Mouse (Mus musculus) CD4-positive, CD25-positive, alpha-beta regulatory T cell, adult 2 months (primary cell): ENCODE results near the gene Bcdin3d.

Experiments
- DNase-seq: peaks from one replicate; pipeline ENCODE4 v3.0.0-alpha.2; 2012; ENCODE audit warnings: low read depth, low spot score

Gene Bcdin3d

GRCm38 (mm10) chr15:99474576-99474926 is at the start of gene Bcdin3d:
Gene Bcdin3d (minus strand): TSS chr15:99474730.
- peak; percentile 91 for DNase-seq

DNA sequence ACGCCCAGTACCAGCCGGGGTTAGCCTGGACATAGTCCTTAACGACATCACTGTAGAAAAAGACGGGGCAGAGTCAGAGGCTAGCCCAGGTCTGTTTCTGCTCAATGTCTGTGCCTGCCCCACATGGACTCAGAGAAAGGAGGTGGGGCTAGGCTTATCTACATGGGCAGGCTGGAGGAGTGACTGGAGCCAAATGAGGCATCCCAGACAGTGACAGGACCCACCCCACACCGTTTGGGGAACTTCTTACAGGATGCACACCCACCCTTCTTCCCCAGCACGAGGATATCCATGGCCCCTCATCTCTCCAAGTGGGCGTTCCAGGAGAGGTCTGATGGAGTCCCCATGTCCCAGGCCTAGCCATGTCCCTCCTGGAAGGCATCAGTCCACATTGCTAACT is 45.8 kb upstream of the Bcdin3d start:
- no peak for DNase-seq

- no peak for DNase-seq
These were observed 45.1 kb upstream of the Bcdin3d start for GRCm38 (mm10) chr15:99519626-99520025.

GRCm38 (mm10) chr15:99517715-99518114 is 43.2 kb upstream of the Bcdin3d start:
- no peak for DNase-seq

DNA sequence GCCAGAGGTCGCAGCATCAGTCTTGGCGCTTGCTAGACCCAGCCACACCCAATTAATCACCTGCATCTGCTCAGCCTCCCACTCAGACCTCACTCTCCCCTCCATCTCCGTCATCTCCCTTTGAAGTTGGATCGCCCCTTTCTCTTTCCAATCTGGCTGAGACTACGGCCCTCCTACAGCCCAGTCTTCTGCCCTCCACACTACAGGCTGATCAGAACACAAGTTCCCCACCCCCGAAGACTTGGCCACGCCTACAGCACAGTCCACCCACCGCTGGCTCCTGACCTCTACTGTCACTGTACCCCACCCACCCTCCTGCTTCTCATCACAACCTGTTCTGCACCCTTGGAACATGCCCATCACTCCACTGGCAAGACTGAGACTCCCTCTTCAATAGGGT is 42.2 kb upstream of the Bcdin3d start:
- DNase-seq, result no peak

GRCm38 (mm10) chr15:99511797-99512525 is 37.4 kb upstream of the Bcdin3d start:
- no peak for DNase-seq

GRCm38 (mm10) chr15:99510621-99511020 is 36.1 kb upstream of the Bcdin3d start:
- no peak for DNase-seq

DNA sequence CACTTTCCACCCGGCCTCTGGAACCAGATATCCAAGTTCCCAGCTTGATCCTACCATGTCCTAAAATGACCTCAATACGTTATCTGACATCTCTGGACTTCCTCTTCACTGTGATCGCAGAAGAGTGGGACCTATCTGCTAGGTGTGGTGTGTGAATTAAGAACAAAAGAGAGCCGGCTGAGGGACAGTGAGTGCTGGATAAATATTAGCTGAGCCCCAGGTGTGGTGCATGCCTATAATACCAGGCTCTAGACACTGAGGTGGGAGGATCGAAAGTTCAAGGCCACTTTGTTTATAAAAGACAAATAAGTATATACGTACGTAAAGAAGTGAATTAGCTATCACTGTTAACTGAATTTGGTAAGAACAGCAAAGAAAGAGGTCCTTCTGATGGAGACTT is 35.3 kb upstream of the Bcdin3d start:
- DNase-seq, result no peak

DNA sequence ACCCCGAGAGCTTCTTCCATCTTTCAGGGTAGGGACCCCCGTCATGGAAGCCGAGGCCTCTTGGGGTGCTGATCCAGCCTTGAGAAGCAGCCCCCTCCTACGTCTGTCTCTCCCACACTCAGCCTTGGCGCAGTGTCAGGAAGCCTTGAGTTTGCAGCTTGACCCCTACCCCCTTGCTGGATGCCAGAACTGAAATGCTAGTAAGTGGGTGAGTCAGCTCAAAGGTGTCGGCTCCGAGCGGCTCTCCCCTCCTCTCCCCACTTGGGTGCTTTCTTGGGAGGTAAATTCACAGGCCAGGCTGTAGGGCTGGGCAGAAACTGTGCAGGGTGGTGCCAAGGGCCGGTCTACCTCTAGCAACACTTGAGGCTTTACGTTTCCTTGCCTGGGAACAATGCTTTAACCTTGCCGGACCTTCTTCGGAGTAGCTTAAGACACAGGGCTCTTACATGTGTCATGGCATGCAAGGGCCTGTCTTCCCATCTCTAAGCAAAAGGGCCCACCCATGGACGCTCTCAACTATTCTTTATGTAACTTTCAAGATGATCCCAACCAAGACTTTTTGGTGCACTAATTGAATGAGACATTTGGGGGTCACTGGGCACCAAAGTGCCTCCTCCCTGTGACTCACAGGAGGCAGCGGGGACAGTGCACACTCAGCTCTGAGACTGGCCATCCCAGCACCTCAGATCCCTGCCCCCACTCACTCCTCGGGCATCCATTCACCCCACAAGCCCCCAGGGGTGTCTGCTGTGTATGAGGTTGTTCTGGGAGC is 31.0 kb upstream of the Bcdin3d start:
- DNase-seq, result no peak

- DNase-seq, result no peak
These were observed 28.7 kb upstream of the Bcdin3d start for GRCm38 (mm10) chr15:99503256-99503655.

DNA sequence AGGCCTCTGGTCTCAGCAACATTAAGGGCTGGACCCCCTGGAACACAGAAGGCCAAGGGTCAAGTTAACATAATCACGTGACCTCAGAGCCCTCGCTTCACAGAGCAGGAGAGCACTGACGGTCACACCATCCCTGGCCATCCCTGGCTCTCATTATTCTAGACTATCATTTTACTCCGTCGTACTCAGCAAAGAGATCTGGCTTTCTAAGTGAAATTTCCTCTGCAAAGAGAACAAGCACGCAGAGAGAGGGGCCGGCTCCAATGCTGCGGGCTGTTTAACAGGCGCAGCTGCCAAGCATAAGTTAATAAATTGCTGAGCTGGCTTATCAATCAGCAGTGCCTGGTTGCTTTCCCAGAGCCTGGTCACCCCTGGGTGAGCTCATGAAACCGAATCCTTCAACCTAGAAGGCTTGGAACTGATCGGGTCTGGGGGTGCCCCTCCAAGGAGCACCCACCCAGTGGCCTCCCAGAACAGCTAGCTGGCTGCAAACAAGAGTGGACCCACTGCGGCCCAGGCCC is 27.8 kb upstream of the Bcdin3d start:
- no peak for DNase-seq

DNA sequence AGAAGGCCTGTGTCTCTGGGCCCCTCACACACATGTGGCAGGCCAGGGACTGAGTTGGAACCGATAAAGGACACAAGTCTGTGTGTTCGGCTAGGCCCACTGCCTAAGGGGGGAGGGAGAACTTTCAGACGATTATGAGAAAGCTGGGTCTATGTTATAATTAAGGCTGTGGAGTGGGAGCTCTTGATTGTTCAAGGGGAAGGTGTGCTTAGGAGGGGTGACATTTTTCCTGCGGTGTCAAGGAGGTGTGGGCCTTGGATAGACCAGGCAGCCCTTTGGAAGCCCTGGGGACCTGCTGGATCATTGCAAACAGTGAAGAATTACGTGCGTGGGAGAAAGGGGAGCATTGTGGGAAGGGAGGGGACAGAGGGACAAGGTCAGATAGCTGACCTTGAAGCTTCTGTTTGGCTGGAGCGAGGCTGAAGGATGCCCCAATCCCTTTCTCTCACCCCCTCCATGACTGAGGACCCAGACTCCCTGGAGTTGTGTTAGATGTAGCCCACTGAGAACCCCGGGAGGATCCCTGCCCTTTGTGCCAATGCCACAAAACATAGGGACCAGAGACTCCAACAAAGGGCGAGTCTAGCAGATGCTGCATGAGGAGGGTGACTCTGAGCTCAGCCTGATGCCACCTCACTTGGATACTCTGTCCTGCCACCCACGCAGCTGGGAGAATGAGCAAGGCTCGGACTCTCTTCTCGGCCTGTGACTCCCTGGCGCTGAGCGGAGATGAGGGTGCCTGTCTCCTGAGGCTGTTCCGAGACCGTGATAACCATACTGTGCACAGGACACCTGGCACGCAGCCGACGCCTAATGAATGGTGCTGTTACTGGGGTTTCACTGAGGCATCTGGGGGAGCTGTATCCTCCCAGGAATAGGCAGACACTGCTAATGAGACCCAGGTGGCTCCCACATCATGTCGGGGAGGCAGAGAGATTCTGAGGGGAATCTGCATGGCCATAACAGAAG is 27.0 kb upstream of the Bcdin3d start:
- DNase-seq, result no peak

DNA sequence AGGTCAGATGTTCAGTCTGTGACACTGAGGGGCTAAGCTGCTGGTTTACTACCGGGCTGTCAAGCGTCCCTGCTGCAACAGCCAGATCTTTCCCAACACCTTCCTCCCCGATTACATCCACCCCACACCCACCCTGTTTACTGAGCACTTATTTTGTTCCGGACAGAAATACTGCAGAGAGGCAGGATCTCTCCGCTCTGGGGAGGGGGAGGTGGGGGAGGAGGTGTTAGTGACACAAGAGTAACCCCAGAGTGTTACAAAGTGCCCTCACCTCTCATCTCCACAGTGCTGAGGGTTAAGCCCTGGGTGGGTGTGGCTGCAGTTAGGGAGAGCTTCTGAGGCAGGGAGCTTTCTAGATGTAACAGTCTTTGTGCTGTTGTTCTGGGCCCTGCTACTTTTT is 25.8 kb upstream of the Bcdin3d start:
- DNase-seq, result no peak

DNA sequence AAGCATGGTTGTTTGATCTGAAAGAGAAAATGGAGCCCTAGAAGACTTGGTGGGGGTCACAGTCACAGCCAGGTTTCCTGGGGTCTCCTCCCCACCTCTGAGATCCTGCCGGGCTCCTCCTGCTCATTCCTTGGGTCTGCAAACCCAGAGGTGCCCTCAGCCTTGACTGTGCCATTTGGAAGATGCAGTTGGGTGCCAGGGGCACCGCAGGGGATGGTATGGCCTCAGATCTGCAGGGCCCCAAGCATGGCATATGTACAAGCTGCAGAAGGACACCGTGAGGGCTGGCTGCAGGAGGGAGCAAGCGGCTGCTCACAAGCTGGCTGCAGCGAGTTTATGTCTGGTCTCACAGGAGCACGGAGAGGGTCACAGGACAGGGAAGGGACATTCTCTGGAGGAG is 25.2 kb upstream of the Bcdin3d start:
- DNase-seq, result no peak

DNA sequence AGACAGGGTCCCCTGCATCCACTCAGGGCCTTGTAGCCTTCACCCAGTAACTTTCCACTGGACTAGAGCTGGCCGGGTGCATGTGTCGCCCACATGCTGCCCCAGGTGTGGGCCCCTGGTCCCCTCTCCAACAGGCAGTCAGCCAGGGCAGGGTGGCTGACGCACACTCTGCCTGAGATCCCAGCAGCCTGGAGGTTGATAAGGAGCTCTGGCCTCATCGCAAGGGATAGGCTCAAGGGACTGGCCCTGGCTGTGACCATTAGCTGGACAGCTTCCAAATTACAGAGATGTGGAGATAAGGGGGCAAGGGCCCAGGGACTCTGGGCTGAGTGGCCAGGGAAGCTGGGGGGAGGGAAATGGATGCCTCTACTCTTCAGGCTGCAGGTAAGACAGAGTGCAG is 24.3 kb upstream of the Bcdin3d start:
- DNase-seq, result no peak

DNA sequence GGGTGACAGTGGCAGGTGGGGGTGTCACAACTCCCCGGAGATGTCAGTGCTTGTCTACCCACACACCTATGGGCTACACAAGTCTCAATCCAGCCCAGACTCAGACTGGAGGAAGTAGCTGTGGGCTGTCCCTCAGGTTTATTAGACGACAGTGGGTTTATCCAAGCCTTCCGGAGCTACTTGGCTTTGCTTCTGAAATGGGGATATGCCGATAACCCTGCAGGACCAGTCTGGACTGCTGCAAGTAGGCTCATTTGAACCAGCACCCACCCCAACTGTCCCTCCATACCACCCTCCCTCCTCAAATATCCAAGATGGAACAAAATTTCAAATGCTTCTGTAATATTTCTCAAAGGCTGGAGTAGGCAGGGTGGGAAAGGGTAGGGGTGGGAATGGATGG is 23.8 kb upstream of the Bcdin3d start:
- no peak for DNase-seq

DNA sequence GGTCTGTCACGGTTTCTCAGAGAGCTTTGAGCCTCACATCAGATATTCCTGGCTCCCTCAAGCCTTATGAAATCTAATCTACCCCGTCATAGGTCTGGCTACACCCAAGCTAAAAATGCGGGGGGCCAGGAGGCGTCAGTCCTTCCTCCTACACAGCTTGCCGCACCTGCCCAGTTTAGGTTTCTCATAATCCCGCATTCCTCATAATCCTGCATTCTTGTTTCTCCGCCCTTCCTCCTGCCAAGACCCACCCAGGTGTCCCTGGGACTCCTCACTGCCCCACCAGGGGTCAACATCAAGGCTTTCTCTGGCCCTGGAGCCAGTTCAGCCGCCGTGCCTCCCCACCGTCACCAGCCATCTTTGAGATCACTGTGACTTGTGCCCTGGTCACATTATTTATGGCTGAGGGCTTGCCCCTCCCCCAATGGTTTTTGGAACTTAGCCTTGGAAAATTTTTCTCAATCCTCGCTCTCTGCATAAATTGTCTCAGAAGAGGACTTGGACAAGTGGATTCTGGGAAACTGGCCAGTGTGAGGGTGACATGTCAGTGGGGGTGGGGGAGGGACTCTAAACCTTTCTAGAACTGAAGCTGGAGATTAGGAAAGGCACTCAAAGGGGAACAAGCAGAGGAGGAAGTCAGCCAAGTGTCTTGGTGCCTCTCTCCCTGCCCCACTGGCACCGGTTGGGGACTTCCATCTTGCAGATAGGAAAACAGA is 23.2 kb upstream of the Bcdin3d start:
- DNase-seq, result no peak

DNA sequence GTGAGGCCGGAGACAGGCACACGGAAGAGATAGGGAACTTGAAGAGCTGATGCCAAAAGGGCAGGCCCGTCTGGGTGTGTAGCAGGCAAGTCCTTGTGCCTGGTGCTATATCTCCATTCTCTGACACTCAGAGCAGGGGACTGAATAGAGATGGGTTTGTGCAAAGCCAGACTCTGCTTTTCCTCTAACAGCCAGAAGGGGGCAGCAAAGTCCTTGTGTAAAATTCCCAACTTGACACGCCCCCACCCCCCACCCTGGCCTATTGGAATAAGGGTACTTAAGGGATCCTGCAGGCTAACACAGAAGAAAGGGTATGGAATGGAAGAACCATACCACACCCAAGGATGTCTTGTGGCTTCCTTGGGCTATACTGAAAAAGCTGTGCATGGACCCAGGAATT is 22.5 kb upstream of the Bcdin3d start:
- peak; percentile 62 for DNase-seq

DNA sequence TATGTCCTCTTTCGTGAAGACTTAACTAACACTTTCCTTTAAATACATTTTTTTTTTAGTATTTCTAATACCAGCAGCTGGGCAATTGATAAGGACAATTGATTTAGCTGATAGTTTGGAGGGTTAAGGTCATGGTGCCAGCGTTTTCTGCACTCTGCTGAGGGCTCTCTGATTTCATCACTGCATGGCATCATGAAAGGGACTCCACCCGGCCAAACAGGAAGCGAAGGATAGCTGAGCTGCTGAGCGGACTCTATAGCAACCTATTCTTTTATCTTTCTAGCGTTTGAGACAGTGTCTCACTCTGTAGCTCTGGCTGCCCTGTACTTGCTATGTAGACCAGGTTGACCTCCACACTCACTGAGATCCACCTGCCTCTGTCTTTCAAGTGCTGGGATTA is 10.2 kb upstream of the Bcdin3d start:
- DNase-seq, result no peak

- no peak for DNase-seq
These were observed 1.3 kb upstream of the Bcdin3d start for GRCm38 (mm10) chr15:99475814-99476213.
